Comparison of ENCODE assay signal across 9 mouse cellular contexts in the genomic region with DNA sequence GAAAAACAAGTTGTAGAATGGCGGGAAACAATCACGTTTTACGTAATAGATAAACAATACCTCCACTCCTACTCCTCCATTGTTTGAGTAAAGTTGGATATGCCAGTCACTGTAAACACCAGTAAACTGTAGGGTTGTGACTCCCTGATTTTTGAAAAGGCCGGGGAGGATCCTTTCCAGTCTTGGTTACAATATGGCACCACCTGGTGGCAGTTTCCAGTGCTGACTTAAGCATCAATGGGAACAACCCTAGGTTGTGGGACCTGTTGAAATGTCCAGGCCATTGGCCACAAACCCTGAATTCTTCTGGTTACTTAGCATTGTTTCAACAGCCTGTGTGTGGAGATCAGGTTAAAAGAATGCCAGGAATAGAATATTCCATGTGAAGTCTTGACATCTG. TPM values are rescaled to one million over a fixed set of nuclear protein-coding genes. Genes with fewer than 3 reads are reported as not detected.
DNase-seq lines count a peak whose midpoint lies in the region; ATAC-seq and TF ChIP-seq lines count a peak whose summit lies in the region.
"Had no signal": no experiment of that assay in that cellular context is flagged by ENCODE, and none has a peak within 500 bp of the region (broad histone marks: within the 10 kb centered on the region; RNA-seq: fewer than 3 reads in every experiment).

No protein-coding gene starts in this region.

- no peak overlapping the region for H3K4me2 ChIP-seq in intestine, embryonic 14.5 days (ENCODE audit: low read length)
- no peak overlapping the region for H3K4me2 ChIP-seq in intestine, embryonic 16.5 days (ENCODE audit: low read depth, low read length)
- H3K4me2 ChIP-seq: lung, embryonic 15.5 days had no signal

- H3K9ac ChIP-seq in intestine, embryonic 14.5 days (ENCODE audit: low read length): no peak overlapping the region
- no peak overlapping the region for H3K9ac ChIP-seq in intestine, embryonic 16.5 days (ENCODE audit: low read depth, low read length)
- H3K9ac ChIP-seq in ES-E14 (ENCODE audit: insufficient read depth, low read depth, low read length, poor library complexity, severe bottlenecking): no peak overlapping the region
- H3K9ac ChIP-seq: lung, embryonic 15.5 days had no signal

- peak; percentile 69 for DNase-seq in intestine, embryonic 14.5 days (ENCODE audit: low spot score)
- peak; percentile 42 for DNase-seq in ES-E14 (ENCODE audit: low read depth, low spot score)
- DNase-seq in brain, embryonic 18.5 days (ENCODE audit: low read depth, low spot score): peak; percentile 16
- DNase-seq in heart, postnatal 14 days: peak; percentile 45 to 71
- DNase-seq in left cerebral cortex, postnatal 10 days (ENCODE audit: extremely low spot score in 1 of 2, low spot score in 2 of 2): peak; percentile 34 to 60
- peak; percentile 41 for DNase-seq in ovary, postnatal 14 days (ENCODE audit: low spot score)

- ATAC-seq in intestine, embryonic 14.5 days (replicated peaks; ENCODE audit: low FRiP score, low TSS enrichment, low read depth): no peak
- ATAC-seq in intestine, embryonic 16.5 days: no peak
- ATAC-seq in erythroid progenitor cell, adult 5-6 weeks (replicated peaks; ENCODE audit: low FRiP score, poor library complexity, severe bottlenecking): no peak

- H3K9me3 ChIP-seq in intestine, embryonic 14.5 days (ENCODE audit: control insufficient read depth, low read length): no peaks in the 10 kb centered on the region
- no peaks in the 10 kb centered on the region for H3K9me3 ChIP-seq in intestine, embryonic 16.5 days (ENCODE audit: control insufficient read depth, low read length)
- H3K9me3 ChIP-seq in ES-E14 (ENCODE audit: control insufficient read depth, insufficient read depth, low read depth, low read length): no peaks in the 10 kb centered on the region
- H3K9me3 ChIP-seq: lung, embryonic 15.5 days had no signal

- no peak overlapping the region for H3K27ac ChIP-seq in intestine, embryonic 14.5 days (ENCODE audit: low read depth)
- no peak overlapping the region for H3K27ac ChIP-seq in intestine, embryonic 16.5 days (ENCODE audit: low read length)
- H3K27ac ChIP-seq in ES-E14 (ENCODE audit: insufficient read depth, low read depth, low read length, poor library complexity, severe bottlenecking): no peak overlapping the region
- H3K27ac ChIP-seq: lung, embryonic 15.5 days had no signal

- H3K36me3 ChIP-seq in intestine, embryonic 14.5 days (ENCODE audit: control insufficient read depth, insufficient read depth, low read length): no peaks in the 10 kb centered on the region
- H3K36me3 ChIP-seq in intestine, embryonic 16.5 days (ENCODE audit: control insufficient read depth, insufficient read depth, low read length): no peaks in the 10 kb centered on the region
- no peaks in the 10 kb centered on the region for H3K36me3 ChIP-seq in ES-E14 (ENCODE audit: control insufficient read depth, insufficient read depth, low read length, poor library complexity, severe bottlenecking)
- H3K36me3 ChIP-seq: lung, embryonic 15.5 days had no signal

- intact Hi-C loops in heart, postnatal 14 days (cut with DNase I): loop anchor here (5.0 kb wide), 1 partner anchor 353 kb away; no protein-coding TSS in a partner anchor
- intact Hi-C loops in left cerebral cortex, postnatal 10 days (cut with DNase I): loop anchor here (5.0 kb wide), 2 partner anchors 208 to 353 kb away; no protein-coding TSS in a partner anchor

- no peaks in the 10 kb centered on the region for H3K27me3 ChIP-seq in intestine, embryonic 14.5 days (replicated peaks; ENCODE audit: control insufficient read depth, insufficient read depth, low read length)
- H3K27me3 ChIP-seq in intestine, embryonic 16.5 days (replicated peaks; ENCODE audit: control insufficient read depth, insufficient read depth, low read length): no peaks in the 10 kb centered on the region
- H3K27me3 ChIP-seq: lung, embryonic 15.5 days had no signal

- no peak overlapping the region for H3K4me3 ChIP-seq in intestine, embryonic 14.5 days (ENCODE audit: low read depth, low read length)
- H3K4me3 ChIP-seq in intestine, embryonic 16.5 days (ENCODE audit: low read length): no peak overlapping the region
- no peak overlapping the region for H3K4me3 ChIP-seq in ES-E14 (ENCODE audit: insufficient read depth in 1 of 2, low read depth in 1 of 2, low read length in 2 of 2, poor library complexity in 1 of 2, severe bottlenecking in 1 of 2)
- H3K4me3 ChIP-seq: lung, embryonic 15.5 days had no signal

- in situ Hi-C loops in ES-E14 (cut with MboI; ENCODE audit: low sequenced_read_pairs in 2 of 2, unreplicated experiment in 2 of 2): loop anchor here in 1 of 2 experiments (10.0 kb wide), 1 partner anchor 351 kb away; no protein-coding TSS in a partner anchor

- H3K4me1 ChIP-seq in intestine, embryonic 14.5 days (replicated peaks; ENCODE audit: control insufficient read depth, insufficient read depth, low read length): no peaks in the 10 kb centered on the region
- no peaks in the 10 kb centered on the region for H3K4me1 ChIP-seq in intestine, embryonic 16.5 days (ENCODE audit: control insufficient read depth, insufficient read depth, low read length)
- no peaks in the 10 kb centered on the region for H3K4me1 ChIP-seq in ES-E14 (ENCODE audit: control insufficient read depth in 2 of 2, insufficient read depth in 2 of 2, low read length in 2 of 2, poor library complexity in 1 of 2)

- WGBS in intestine, embryonic 14.5 days: 54% methylated on average over 4 of the region's 4 CpGs
- 57% methylated on average over 4 of the region's 4 CpGs for WGBS in intestine, embryonic 16.5 days

TF ChIP-seq in ES-E14, 5 proteins besides CTCF, POLR2A, EP300 and RAD21:
- TF ChIP-seq ZC3H11A (IDR thresholded peaks at IDR 0.05; ENCODE audit: borderline replicate concordance, low read depth, low read length) (peak; percentile 45), MAFK (IDR thresholded peaks at IDR 0.05; ENCODE audit: insufficient read depth, low read depth, low read length) (no peak; the same call in 1 of the 2 replicates), CHD2 (IDR thresholded peaks at IDR 0.05; ENCODE audit: low read depth, low read length) (no peak), HCFC1 (IDR thresholded peaks at IDR 0.05; ENCODE audit: borderline replicate concordance, insufficient read depth, low read length) (no peak), ZNF384 (IDR thresholded peaks at IDR 0.05; ENCODE audit: low read depth, low read length) (no peak)

RNA-seq across cellular contexts. Expression of a gene that starts 43.5 kb away (rescaled TPM):
- polyA plus RNA-seq in intestine, embryonic 14.5 days (2014; fragmentation: Nextera tagmentation; extraction: Ambion mirVana): 8.3 and 8.9 TPM in 2 replicates
- 5.3 and 5.9 TPM in 2 replicates for polyA plus RNA-seq in intestine, embryonic 16.5 days (2015; fragmentation: Nextera tagmentation; extraction: Ambion mirVana)
- total RNA-seq in ES-E14 (2012; rRNA removed): 21.2 and 29.9 TPM in 2 replicates
- 1 to 10 TPM; 5.4 to 6.7 TPM for total RNA-seq in heart, postnatal 14 days (2021)
- total RNA-seq in left cerebral cortex, postnatal 10 days (2021): 10 to 100 TPM; 10.5 to 12.5 TPM
- total RNA-seq in erythroid progenitor cell, adult 5-6 weeks (2015; ENCODE audit: low replicate concordance): 4.0 and 8.0 TPM in 2 replicates
- 9.1 and 9.2 TPM in 2 replicates for total RNA-seq in erythroid progenitor cell, adult 5-6 weeks (2017; ENCODE audit: low replicate concordance)

Comparison
In these comparisons a context has a peak if more than half of its experiments do, and no peak if none do; other contexts are left out.
1. DNase-seq: peak in every context shown above with its lines; median percentile 69 in intestine, embryonic 14.5 days; 58 in heart, postnatal 14 days; 47 in left cerebral cortex, postnatal 10 days; 42 in ES-E14; 41 in ovary, postnatal 14 days; 16 in brain, embryonic 18.5 days.